Mouse (Mus musculus) ES-Bruce4 (cell line): ENCODE results near the gene Hdac5.

Experiments used
- CTCF ChIP-seq: IDR thresholded peaks from one replicate; pipeline ENCODE4 v1.8.1; 2011; ENCODE audit warnings: low read depth, low read length
- POLR2A ChIP-seq: IDR thresholded peaks from one replicate; pipeline ENCODE4 v1.8.1; 2011; ENCODE audit warnings: low read length; ENCODE audit not compliant: insufficient read depth

DNA sequence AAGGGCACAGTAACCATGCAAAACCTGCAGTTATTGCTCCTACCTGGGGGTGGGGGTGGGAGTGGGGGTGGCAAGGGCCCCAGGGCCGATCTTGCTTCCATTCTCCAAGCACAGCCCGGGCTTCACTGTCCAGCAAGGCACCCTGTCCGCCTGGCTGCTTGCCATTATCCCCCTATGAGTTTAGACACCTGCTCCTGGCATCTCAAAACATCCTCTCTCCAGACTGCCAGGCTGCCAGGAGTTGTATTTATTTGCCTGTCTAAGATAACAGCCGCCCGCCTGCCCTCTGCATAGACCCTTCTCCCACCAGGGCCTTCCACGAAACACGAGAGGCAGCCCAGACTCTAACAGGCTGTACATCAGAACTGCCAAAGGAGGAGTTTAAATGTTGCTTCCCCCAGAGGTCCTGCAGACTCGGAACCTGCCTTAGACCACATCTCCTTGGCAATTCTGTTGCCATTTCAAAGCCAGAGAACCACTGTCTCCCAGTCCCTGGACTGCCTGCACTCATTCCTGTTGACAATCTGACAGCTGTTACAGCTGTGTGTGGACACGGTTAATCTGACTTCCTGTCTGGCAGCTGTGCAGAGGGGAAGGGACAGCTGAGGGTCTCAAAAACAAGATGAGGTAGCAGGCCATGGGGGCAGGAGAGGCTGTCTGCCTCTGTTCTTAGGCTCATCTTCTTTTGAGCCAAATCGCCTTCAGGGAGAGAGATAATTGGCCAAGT is 15.4 kb downstream of the Hdac5 start:
- TF ChIP-seq POLR2A (no peak), CTCF (no peak)
